Mouse (Mus musculus) natural killer cell, adult 2 months (primary cell): ENCODE results near the gene Nr1h4.

Experiments
- DNase-seq, 2 experiments: peaks; one replicate each; pipeline ENCODE4 v3.0.0; 2022; ENCODE audit warnings: low spot score in 2 of 2

Gene Nr1h4

GRCm38 (mm10) chr10:89521790-89522431 lies 11.5 kb downstream of the Nr1h4 start:
- no peak for DNase-seq

DNA sequence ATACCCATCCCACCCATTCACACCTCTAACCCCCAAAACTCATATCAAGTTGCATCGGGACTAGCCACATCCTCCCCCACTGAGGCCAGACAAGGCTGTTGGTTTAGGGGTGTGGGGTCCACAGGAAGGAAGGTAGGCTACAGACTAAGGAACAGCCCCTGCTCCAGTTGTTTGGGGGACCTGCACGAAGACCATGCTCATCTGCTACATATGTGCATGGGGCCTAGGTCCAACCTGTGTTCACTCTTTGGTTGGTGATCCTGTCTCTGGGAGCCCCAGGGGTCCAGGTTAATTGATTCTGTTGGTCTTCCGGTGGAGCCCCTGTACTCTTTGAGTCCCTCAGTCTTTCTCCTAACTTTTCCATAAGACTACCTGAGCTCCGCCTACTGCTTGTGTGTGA lies 13.0 kb downstream of the Nr1h4 start:
- DNase-seq: no peak

- no peak for DNase-seq
Observed at GRCm38 (mm10) chr10:89519226-89519625, 14.2 kb downstream of the Nr1h4 start.

DNA sequence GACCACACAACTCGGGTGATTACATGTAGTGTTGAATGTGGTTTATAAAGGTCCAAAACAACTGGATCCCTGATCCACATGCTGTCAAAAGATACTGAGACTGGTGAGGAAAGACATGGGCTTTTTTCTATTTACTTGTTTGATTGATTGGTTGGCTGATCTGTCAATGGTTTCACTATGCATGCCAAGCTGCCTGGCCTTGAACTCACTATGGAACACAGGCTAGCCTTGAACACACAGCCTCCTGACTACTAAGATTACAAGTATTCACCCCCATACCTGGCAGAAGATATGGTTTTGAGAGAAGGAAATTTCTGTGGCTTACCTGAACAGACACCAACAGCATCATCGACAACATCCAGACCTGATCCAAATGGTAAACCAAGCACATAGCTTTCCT lies 15.0 kb downstream of the Nr1h4 start:
- no peak for DNase-seq

GRCm38 (mm10) chr10:89515813-89516212 lies 17.6 kb downstream of the Nr1h4 start:
- DNase-seq: no peak

DNA sequence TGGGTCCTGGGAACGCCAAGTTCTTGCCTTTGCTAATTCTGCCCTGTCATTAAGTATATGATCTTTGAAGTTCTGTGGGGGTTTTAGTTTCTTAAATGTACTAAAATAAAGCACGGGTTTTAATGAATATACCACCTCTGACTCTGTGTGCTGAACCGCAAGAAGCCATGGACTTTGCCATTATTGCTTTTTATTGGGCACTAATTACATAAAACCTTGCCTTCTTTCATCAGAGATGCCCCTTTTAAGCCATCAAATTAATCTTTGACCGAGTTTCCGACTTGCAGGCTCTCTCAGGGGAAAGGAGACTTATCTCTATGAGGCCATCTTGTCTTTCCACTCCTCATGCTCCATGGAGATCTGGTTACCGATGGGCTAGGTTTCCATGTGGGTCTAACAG lies 20.8 kb downstream of the Nr1h4 start:
- no peak for DNase-seq

GRCm38 (mm10) chr10:89510547-89510946 lies 22.8 kb downstream of the Nr1h4 start:
- no peak for DNase-seq

DNA sequence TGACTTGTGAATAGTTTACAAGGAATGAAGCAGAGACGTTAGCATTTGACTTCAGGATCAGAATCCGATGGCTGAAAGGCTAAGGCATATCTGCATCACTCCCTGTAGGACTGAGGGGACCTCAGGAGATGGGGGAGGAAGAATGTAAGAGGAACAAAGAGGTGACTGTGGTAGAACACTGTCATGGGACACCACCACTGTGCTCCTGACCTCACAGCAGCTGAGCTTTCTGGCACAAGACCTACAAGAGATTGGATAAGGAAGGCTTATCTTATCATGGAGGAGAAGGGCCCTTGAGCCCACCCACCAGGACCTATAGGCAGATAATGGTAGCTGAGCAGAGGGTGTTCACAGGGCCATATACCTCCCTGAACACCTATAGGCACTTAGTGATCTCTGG lies 24.8 kb downstream of the Nr1h4 start:
- no peak for DNase-seq

DNA sequence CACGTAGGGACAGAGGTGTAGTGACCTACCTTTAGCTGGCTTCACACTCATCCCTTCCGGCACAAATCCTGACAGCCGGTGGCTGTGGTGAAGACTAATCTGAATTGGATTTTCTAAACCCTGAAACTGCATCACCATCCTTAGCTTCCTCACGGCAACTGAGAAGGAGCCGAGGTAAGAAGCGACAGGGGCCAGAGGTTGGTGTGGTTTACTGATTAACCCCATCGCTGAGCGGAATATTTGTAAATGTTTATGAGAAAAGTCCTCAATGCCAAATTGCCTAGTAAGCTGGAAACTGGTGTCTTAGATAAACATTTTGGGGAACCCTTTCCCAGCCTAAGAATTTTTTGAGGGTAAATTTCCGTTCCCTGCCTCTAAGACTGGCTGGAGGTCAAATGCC lies 26.9 kb downstream of the Nr1h4 start:
- DNase-seq: no peak

- no peak for DNase-seq
Observed at GRCm38 (mm10) chr10:89505592-89505955, 27.8 kb downstream of the Nr1h4 start.

GRCm38 (mm10) chr10:89504952-89505591 lies 28.3 kb downstream of the Nr1h4 start:
- DNase-seq: no peak

DNA sequence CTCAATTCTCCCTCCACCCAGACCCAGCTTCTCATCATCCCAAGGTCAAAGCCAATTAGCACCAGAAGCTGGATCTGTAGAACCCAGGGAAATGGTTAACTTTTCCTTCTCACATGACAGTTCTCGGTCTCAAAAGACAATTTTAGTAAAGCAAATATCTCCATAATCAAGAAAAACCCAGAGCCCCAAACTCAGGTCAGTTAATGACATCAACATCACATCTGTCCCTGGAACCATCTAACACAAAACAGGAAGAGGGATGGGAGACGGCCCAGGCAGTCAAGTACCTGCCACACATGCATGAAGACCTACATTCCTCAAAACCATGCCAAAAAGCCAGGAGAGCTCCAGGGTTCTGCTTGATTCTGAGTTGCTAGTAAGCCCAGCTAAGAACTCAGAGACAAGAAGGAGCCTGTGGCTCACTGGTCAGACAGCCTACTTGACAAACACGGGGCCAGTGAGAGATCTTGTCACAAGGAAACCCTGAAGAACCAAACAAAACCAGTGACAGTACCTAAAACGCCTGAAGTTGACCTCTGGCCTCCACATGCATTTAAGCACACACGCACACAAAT lies 30.3 kb downstream of the Nr1h4 start:
- DNase-seq: no peak

GRCm38 (mm10) chr10:89501902-89502301 lies 31.5 kb downstream of the Nr1h4 start:
- no peak for DNase-seq

DNA sequence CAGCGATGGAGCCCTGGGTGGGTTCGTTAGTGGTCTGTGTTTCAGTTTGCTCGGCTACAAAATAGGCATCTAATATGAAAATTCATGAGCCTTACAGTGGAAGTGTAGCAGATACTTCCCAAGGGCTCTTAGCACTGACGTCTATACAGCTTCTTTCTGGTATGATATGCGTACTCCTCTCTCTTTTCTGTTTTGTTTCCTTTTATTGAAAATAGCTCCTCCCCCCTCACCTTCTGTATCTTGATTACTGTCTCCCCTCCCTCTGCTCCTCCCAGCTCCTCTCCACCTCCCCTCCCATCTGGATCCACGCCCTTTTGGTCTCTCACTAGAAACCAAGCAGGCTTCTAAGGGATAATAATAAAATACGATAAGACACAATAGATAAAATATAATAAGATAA lies 37.8 kb downstream of the Nr1h4 start:
- DNase-seq: no peak

GRCm38 (mm10) chr10:89491321-89491720 lies 42.1 kb downstream of the Nr1h4 start:
- no peak for DNase-seq

- no peak for DNase-seq
Observed at GRCm38 (mm10) chr10:89490250-89490649, 43.1 kb downstream of the Nr1h4 start.

DNA sequence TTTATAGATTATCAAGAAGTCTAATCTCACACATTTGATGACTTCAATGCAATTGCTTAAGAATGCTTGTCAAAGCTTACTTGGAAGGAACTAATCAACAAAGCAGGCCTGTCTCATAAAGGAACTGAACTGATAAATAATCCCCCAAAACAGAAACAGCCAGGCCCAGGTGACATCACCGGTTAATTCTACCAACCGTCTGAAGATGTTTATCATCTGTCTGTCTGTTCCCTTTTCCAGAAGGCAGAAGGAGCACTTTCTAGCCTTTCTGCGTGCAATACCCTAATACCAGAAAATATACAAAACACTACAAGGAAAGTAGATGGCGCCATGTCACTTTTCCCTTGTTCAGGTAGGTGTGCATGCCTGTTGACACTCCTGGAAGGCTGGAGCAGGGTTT lies 43.9 kb downstream of the Nr1h4 start:
- DNase-seq: no peak

- no peak for DNase-seq
Observed at GRCm38 (mm10) chr10:89486995-89487742, 46.2 kb downstream of the Nr1h4 start.

DNA sequence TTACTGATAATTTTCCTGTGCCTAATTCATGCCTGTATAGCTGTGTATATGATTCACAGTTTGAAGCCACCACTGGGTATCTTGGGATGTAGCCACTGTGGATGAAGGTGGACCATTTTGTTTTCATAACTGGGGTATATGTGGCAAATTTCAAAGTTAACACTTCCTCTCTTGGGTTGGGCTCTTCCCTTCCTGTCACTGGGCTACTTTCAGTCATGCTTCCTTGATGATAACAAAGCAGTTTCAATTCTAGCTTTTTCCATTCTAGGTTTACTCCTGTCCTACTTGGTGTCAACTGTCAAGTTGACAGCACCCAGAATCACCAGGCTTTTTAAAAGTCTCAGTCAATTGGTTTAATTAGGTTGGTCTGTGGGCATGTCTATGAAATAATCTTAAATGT lies 48.5 kb downstream of the Nr1h4 start:
- DNase-seq: no peak

DNA sequence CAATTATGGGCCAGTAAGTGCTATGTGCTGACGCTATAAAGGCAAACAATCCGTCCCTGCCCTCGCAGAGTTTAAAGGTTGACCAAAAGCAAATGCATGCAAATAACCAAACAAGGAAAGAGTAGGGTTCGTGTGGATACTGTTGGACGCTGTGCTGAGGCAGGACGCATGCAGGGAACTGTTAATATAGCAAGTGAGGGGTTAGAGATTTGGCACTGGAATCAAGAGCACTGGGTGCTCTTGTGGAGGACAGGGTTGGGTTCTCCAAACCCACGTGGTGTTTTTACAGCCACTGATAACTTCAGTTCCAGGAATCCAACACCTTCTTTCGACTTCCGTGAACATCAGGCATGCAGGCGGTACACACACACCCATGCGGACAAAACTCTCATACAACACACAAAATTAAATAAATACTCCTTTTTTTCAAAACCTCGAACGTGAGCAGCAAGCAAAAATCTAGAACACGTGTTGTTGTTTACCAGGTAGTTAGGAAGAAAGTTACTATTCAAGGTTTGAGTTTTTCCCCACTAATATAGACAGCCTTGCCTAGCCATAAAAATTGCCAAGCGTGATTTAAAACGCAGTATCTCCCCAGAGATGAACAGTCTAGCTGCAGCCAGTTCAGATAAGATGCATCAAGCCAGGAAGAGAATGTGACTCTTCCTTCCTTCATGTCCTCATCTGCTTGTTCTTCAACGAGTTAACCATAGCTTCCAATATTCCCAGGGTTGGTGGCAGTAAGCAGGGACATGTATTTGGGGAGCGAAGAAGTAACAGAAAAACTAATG lies 49.4 kb downstream of the Nr1h4 start:
- DNase-seq: no peak

DNA sequence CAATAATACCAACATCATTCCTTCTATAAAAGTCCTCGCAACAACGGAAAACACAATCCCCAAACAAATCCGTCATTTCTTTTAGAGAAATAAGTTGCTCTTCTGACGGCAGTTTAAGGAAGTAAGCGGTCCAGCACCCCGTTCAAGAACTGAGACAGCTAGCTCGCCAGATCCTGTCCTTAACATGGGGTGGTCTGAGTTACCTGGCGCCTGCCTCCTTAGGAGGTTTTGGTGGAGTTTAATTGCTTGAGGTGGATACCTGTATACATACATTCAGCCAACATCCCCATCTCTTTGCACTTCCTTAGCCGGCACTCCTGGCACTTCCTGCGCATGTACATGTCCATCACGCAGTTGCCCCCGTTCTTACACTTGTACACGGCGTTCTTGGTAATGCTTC lies 50.3 kb downstream of the Nr1h4 start:
- DNase-seq: no peak

- DNase-seq: no peak
Observed at GRCm38 (mm10) chr10:89482142-89482681, 51.2 kb downstream of the Nr1h4 start.
